Comparison of ENCODE assay signal across 16 mouse cellular contexts in the genomic region with DNA sequence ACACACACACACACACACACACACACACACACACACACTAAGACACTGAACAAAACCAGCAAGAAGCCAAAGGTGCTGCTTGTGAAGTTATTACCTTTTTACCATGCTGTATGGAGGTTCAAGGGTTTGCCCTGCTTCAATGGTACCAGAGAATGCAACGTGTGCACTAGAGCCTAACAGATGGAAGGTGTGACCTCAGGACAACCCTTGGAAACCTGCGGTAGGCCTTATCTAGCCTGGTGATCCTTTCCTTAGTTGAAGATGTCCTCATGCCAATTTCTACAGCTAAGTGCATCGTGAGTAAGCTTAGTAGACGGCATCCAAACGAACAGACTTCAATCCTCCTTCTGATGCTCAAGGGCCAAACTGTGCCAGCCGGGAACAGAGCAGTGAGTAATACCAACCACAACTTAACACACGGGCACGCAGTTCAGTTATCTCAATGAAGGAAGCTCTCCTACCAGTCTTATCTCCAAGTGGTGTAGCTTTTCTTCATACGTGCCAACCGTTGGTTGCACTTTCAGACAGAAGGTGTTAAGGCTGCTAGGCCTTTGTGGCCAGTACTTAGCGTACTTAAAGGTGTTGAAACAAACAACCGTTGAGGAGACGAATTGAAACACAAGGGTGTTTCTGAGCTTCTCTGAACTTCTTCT.
"Had no signal": no experiment of that assay in that cellular context is flagged by ENCODE, and none has a peak within 500 bp of the region (broad histone marks: within the 10 kb centered on the region; RNA-seq: fewer than 3 reads in every experiment).

No protein-coding gene starts in this region.

- ATAC-seq: inflammation-experienced regulatory T-cells, adult 6 months; intestine, postnatal 0 days; midbrain, embryonic 16.5 days had no signal

- H3K9ac ChIP-seq: lung, embryonic 15.5 days; midbrain, embryonic 12.5 days; neural tube, embryonic 13.5 days had no signal

- H3K4me2 ChIP-seq: liver, embryonic 11.5 days; lung, embryonic 15.5 days; midbrain, embryonic 12.5 days; neural tube, embryonic 13.5 days had no signal

- H3K27ac ChIP-seq: left cerebral cortex, adult 2 months; limb, embryonic 10.5 days; lung, embryonic 15.5 days; midbrain, embryonic 12.5 days; neural tube, embryonic 13.5 days had no signal

- DNase-seq: kidney, postnatal 10 days; retina, postnatal 1 day; right cerebral cortex, postnatal 4 days; spleen, adult 18-20 months; thymus, postnatal 36 days had no signal

- H3K9me3 ChIP-seq: limb, embryonic 10.5 days; lung, embryonic 15.5 days; megakaryocyte, embryonic 14.5 days; midbrain, embryonic 12.5 days; neural tube, embryonic 13.5 days had no signal

- H3K4me1 ChIP-seq: limb, embryonic 10.5 days; lung, embryonic 15.5 days; megakaryocyte, embryonic 14.5 days; midbrain, embryonic 12.5 days; neural tube, embryonic 13.5 days had no signal

- H3K4me3 ChIP-seq: left cerebral cortex, adult 2 months; limb, embryonic 10.5 days; lung, embryonic 15.5 days; megakaryocyte, embryonic 14.5 days; midbrain, embryonic 12.5 days; myocyte; neural tube, embryonic 13.5 days had no signal

- H3K27me3 ChIP-seq: lung, embryonic 15.5 days; neural tube, embryonic 13.5 days had no signal

- H3K36me3 ChIP-seq: limb, embryonic 10.5 days; lung, embryonic 15.5 days; midbrain, embryonic 12.5 days; neural tube, embryonic 13.5 days had no signal
